In genomic region chr4:82589345-82589890, GRCm38 (mm10) we compare ENCODE assay signal across 8 mouse cellular contexts.
DNase-seq lines count a peak whose midpoint lies in the region; ATAC-seq lines count a peak whose summit lies in the region.

No protein-coding gene starts in this region.

- H3K27ac ChIP-seq in forebrain, embryonic 11.5 days (ENCODE audit: low read depth, low read length), result no peak overlapping the region
- H3K27ac ChIP-seq in forebrain, embryonic 10.5 days, result no peak overlapping the region
- H3K27ac ChIP-seq in intestine, embryonic 16.5 days (ENCODE audit: low read length), result no peak overlapping the region
- no peak overlapping the region for H3K27ac ChIP-seq in limb, embryonic 13.5 days
- no peak overlapping the region for H3K27ac ChIP-seq in neural tube, embryonic 14.5 days (ENCODE audit: low read depth, low read length)

- 38% methylated on average over 4 of the region's 4 CpGs for WGBS in forebrain, embryonic 11.5 days
- WGBS in forebrain, embryonic 10.5 days, result 44% methylated on average over 4 of the region's 4 CpGs
- 14% methylated on average over 4 of the region's 4 CpGs for WGBS in intestine, embryonic 16.5 days
- WGBS in limb, embryonic 13.5 days, result 36% methylated on average over 4 of the region's 4 CpGs
- WGBS in neural tube, embryonic 14.5 days, result 42% methylated on average over 4 of the region's 4 CpGs

- H3K9me3 ChIP-seq in forebrain, embryonic 11.5 days (ENCODE audit: control insufficient read depth, low read length), result no peaks in the 10 kb centered on the region
- H3K9me3 ChIP-seq in forebrain, embryonic 10.5 days, result no peaks in the 10 kb centered on the region
- H3K9me3 ChIP-seq in intestine, embryonic 16.5 days (ENCODE audit: control insufficient read depth, low read length), result no peaks in the 10 kb centered on the region
- no peaks in the 10 kb centered on the region for H3K9me3 ChIP-seq in limb, embryonic 13.5 days
- no peaks in the 10 kb centered on the region for H3K9me3 ChIP-seq in neural tube, embryonic 14.5 days (ENCODE audit: control insufficient read depth, low read length)

- H3K4me1 ChIP-seq in forebrain, embryonic 11.5 days (replicated peaks; ENCODE audit: control insufficient read depth, insufficient read depth, low read length), result no peaks in the 10 kb centered on the region
- peaks cover 34% of the 10 kb centered on the region for H3K4me1 ChIP-seq in forebrain, embryonic 10.5 days
- H3K4me1 ChIP-seq in intestine, embryonic 16.5 days (ENCODE audit: control insufficient read depth, insufficient read depth, low read length), result peaks cover 6% of the 10 kb centered on the region; the same call in 1 of the 2 replicates
- 0 out of 2 replicates have a peak, but pooled peaks cover 12% of the 10 kb centered on the region for H3K4me1 ChIP-seq in limb, embryonic 13.5 days
- no peaks in the 10 kb centered on the region for H3K4me1 ChIP-seq in neural tube, embryonic 14.5 days (ENCODE audit: control insufficient read depth, insufficient read depth, low read length)

- intact Hi-C loops in gastrocnemius, postnatal 14 days (cut with DNase I; ENCODE audit: low total_unique reads), result loop anchor here (10.0 kb wide), 1 partner anchor 1025 kb away; no protein-coding TSS in a partner anchor

- H3K4me3 ChIP-seq in forebrain, embryonic 11.5 days (ENCODE audit: low read depth, low read length), result no peak overlapping the region
- H3K4me3 ChIP-seq in forebrain, embryonic 10.5 days, result no peak overlapping the region
- H3K4me3 ChIP-seq in intestine, embryonic 16.5 days (ENCODE audit: low read length), result no peak overlapping the region
- H3K4me3 ChIP-seq in limb, embryonic 13.5 days, result no peak overlapping the region
- no peak overlapping the region for H3K4me3 ChIP-seq in neural tube, embryonic 14.5 days (ENCODE audit: low read depth, low read length)

- no peaks in the 10 kb centered on the region for H3K27me3 ChIP-seq in forebrain, embryonic 11.5 days (ENCODE audit: control insufficient read depth, insufficient read depth, low read length)
- 0 out of 2 replicates have a peak, but pooled peaks cover 7% of the 10 kb centered on the region for H3K27me3 ChIP-seq in forebrain, embryonic 10.5 days (ENCODE audit: poor library complexity, severe bottlenecking)
- H3K27me3 ChIP-seq in intestine, embryonic 16.5 days (replicated peaks; ENCODE audit: control insufficient read depth, insufficient read depth, low read length), result no peaks in the 10 kb centered on the region
- H3K27me3 ChIP-seq in limb, embryonic 13.5 days, result no peaks in the 10 kb centered on the region
- H3K27me3 ChIP-seq in neural tube, embryonic 14.5 days (ENCODE audit: control insufficient read depth, insufficient read depth, low read length), result no peaks in the 10 kb centered on the region

- H3K4me2 ChIP-seq in forebrain, embryonic 11.5 days (ENCODE audit: low read depth, low read length, severe bottlenecking), result no peak overlapping the region
- no peak overlapping the region for H3K4me2 ChIP-seq in intestine, embryonic 16.5 days (ENCODE audit: low read depth, low read length)
- H3K4me2 ChIP-seq in limb, embryonic 13.5 days (replicated peaks), result no peak overlapping the region
- H3K4me2 ChIP-seq in neural tube, embryonic 14.5 days (ENCODE audit: low read depth, low read length), result no peak overlapping the region

- peak; percentile 49 for DNase-seq in forebrain, embryonic 11.5 days (ENCODE audit: low spot score)
- no peak for DNase-seq in forebrain, embryonic 10.5 days (ENCODE audit: extremely low spot score, low spot score)
- peak; percentile 76 for DNase-seq in cerebellum, adult 8-10 months
- peak; percentile 50 for DNase-seq in gastrocnemius, postnatal 14 days

- ATAC-seq in forebrain, embryonic 11.5 days (replicated peaks; ENCODE audit: low FRiP score), result peak; percentile 52; the same call in 1 of the 2 replicates
- peak; percentile 60 for ATAC-seq in intestine, embryonic 16.5 days
- ATAC-seq in limb, embryonic 13.5 days (ENCODE audit: low FRiP score, low read depth), result peak; percentile 48; the same call in 1 of the 2 replicates
- ATAC-seq in neural tube, embryonic 14.5 days (ENCODE audit: low read depth), result peak; percentile 60; the same call in 1 of the 2 replicates
- no peak for ATAC-seq in erythroid progenitor cell, adult 5-6 weeks (replicated peaks; ENCODE audit: low FRiP score, poor library complexity, severe bottlenecking)

- H3K36me3 ChIP-seq in forebrain, embryonic 11.5 days (ENCODE audit: control insufficient read depth, insufficient read depth, low read length), result no peaks in the 10 kb centered on the region
- H3K36me3 ChIP-seq in forebrain, embryonic 10.5 days (replicated peaks), result no peaks in the 10 kb centered on the region
- H3K36me3 ChIP-seq in intestine, embryonic 16.5 days (ENCODE audit: control insufficient read depth, insufficient read depth, low read length), result no peaks in the 10 kb centered on the region
- no peaks in the 10 kb centered on the region for H3K36me3 ChIP-seq in limb, embryonic 13.5 days
- no peaks in the 10 kb centered on the region for H3K36me3 ChIP-seq in neural tube, embryonic 14.5 days (ENCODE audit: control insufficient read depth, insufficient read depth, low read length)

- no peak overlapping the region for H3K9ac ChIP-seq in forebrain, embryonic 11.5 days (ENCODE audit: low read length)
- H3K9ac ChIP-seq in intestine, embryonic 16.5 days (ENCODE audit: low read depth, low read length), result no peak overlapping the region
- no peak overlapping the region for H3K9ac ChIP-seq in limb, embryonic 13.5 days
- no peak overlapping the region for H3K9ac ChIP-seq in neural tube, embryonic 14.5 days (replicated peaks; ENCODE audit: low read depth, low read length)
